In the genomic region with DNA sequence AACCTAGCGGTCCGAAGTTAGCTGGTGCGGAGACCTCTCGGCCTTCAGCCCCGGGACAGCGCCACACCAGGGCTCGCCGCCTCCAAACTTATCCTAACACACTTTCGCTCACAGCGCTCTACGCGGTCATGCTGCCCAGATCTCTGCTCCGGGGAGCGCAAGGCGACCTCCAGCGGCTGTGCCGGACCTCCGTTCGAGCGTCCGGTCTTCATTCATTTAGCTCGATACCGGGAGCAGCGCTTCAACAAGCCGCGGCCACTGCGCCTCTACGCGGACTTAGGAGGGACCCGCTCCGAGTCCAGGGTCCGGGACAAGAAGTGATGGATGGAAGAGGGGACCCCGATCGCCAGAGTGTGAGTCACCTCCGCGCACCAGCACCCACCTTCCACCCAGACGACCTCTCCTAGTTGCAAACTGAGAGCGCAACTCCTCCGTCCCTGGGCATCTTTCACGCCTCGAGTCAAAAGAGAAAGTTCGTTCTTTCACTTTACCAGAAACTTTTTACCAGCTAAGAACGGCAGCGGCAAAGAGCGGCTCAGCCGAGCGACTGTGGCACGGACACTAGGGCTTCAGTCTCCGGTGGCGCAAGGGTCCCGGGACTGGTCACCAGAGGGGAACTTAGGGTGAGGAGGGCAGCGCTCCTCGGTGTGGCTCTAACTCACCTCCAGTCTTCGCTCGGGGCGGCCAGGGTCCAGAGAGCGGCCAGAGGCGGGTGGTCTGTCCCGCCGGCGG, we compare ENCODE assay signal across 8 mouse cellular contexts. TPM values are rescaled to one million over a fixed set of nuclear protein-coding genes. Genes with fewer than 3 reads are reported as not detected.
DNase-seq lines count a peak whose midpoint lies in the region; ATAC-seq and TF ChIP-seq lines count a peak whose summit lies in the region.
"Had no signal": no experiment of that assay in that cellular context is flagged by ENCODE, and none has a peak within 500 bp of the region (broad histone marks: within the 10 kb centered on the region; RNA-seq: fewer than 3 reads in every experiment).

No protein-coding gene starts in this region.

- H3K9ac ChIP-seq in liver, adult 2 months (ENCODE audit: low read depth, low read length) = peak overlapping the region; percentile 87
- H3K9ac ChIP-seq in midbrain, embryonic 16.5 days (ENCODE audit: low read depth, low read length) = peak overlapping the region; percentile 63
- H3K9ac ChIP-seq in stomach, postnatal 0 days (ENCODE audit: low read length) = peak overlapping the region; percentile 71

- peak; percentile 77 for TF ChIP-seq CTCF in liver, adult 2 months (IDR thresholded peaks at IDR 0.05; ENCODE audit: low read depth, low read length)
- peak; percentile 75 for TF ChIP-seq CTCF in stomach, postnatal 0 days (IDR thresholded peaks at IDR 0.05; ENCODE audit: low read depth)

- H3K4me2 ChIP-seq in midbrain, embryonic 16.5 days (ENCODE audit: low read length) = peak overlapping the region; percentile 98
- peak overlapping the region; percentile 91 for H3K4me2 ChIP-seq in stomach, postnatal 0 days (replicated peaks; ENCODE audit: low read depth)

- peak overlapping the region; percentile 65 for H3K4me3 ChIP-seq in liver, adult 2 months (ENCODE audit: insufficient read depth, low read depth, low read length)
- peak overlapping the region; percentile 59 for H3K4me3 ChIP-seq in midbrain, embryonic 16.5 days (ENCODE audit: low read depth, low read length)
- H3K4me3 ChIP-seq in stomach, postnatal 0 days (ENCODE audit: low read depth, low read length) = peak overlapping the region; percentile 53

- TF ChIP-seq POLR2A in liver, adult 2 months (IDR thresholded peaks at IDR 0.05; ENCODE audit: extremely low read depth, insufficient read depth, low read length) = no peak

- 0 out of 2 replicates have a peak, but pooled peaks cover 2% of the 10 kb centered on the region for H3K27me3 ChIP-seq in liver, adult 2 months (ENCODE audit: control insufficient read depth, insufficient read depth, low read length)
- H3K27me3 ChIP-seq in midbrain, embryonic 16.5 days (ENCODE audit: control insufficient read depth, insufficient read depth, low read depth, low read length) = peaks cover 49% of the 10 kb centered on the region
- 0 out of 2 replicates have a peak, but pooled peaks cover 3% of the 10 kb centered on the region for H3K27me3 ChIP-seq in stomach, postnatal 0 days (ENCODE audit: control insufficient read depth, insufficient read depth, low read length)

- H3K36me3 ChIP-seq in liver, adult 2 months (ENCODE audit: control insufficient read depth, insufficient read depth, low read length) = no peaks in the 10 kb centered on the region
- no peaks in the 10 kb centered on the region for H3K36me3 ChIP-seq in midbrain, embryonic 16.5 days (ENCODE audit: control insufficient read depth, insufficient read depth, low read length)
- H3K36me3 ChIP-seq in stomach, postnatal 0 days (ENCODE audit: control insufficient read depth, insufficient read depth, low read length) = no peaks in the 10 kb centered on the region

- TF ChIP-seq EP300 in stomach, postnatal 0 days (optimal IDR thresholded peaks at IDR 0.05) = no peak

- peak; percentile 82 to 91 for DNase-seq in adrenal gland, adult (ENCODE audit: inconsistent age in 2 of 2, low spot score in 1 of 2)
- DNase-seq in cerebellum, postnatal 14 days = peak; percentile 44 to 58
- DNase-seq in gastrocnemius, postnatal 25 days = peak; percentile 66
- peak; percentile 68 for DNase-seq in induced T-regulatory cell, adult 2 months (ENCODE audit: low read depth)
- peak; percentile 77 for DNase-seq in liver, adult 2 months (ENCODE audit: extremely low read depth, low read depth, low spot score)
- DNase-seq in stomach, postnatal 0 days (ENCODE audit: low spot score) = peak; percentile 80

- H3K27ac ChIP-seq in liver, adult 2 months (replicated peaks; ENCODE audit: insufficient read depth, low read depth, low read length) = peak overlapping the region; percentile 68
- no peak overlapping the region for H3K27ac ChIP-seq in midbrain, embryonic 16.5 days (ENCODE audit: low read length)
- peak overlapping the region; percentile 80 for H3K27ac ChIP-seq in stomach, postnatal 0 days (replicated peaks)

- peak; percentile 30; the same call in 1 of the 2 replicates for ATAC-seq in midbrain, embryonic 16.5 days
- 0 out of 2 replicates have a peak, but pooled peaks have one; percentile 11 for ATAC-seq in stomach, postnatal 0 days (ENCODE audit: low FRiP score, low TSS enrichment)

- under 1% methylated on average over 61 of the region's 61 CpGs for WGBS in liver, adult 2 months
- WGBS in midbrain, embryonic 16.5 days = under 1% methylated on average over 58 of the region's 61 CpGs
- WGBS in stomach, postnatal 0 days = 0% methylated on average over 60 of the region's 61 CpGs

- H3K9me3 ChIP-seq in midbrain, embryonic 16.5 days (replicated peaks; ENCODE audit: control insufficient read depth, low read length, poor library complexity, severe bottlenecking) = no peaks in the 10 kb centered on the region
- no peaks in the 10 kb centered on the region for H3K9me3 ChIP-seq in stomach, postnatal 0 days (ENCODE audit: control insufficient read depth, low read length)

- no peaks in the 10 kb centered on the region for H3K79me2 ChIP-seq in liver, adult 2 months (ENCODE audit: control insufficient read depth, insufficient read depth, low read length)

- H3K4me1 ChIP-seq in liver, adult 2 months (ENCODE audit: control insufficient read depth, insufficient read depth, low read length) = peaks cover 17% of the 10 kb centered on the region
- H3K4me1 ChIP-seq in midbrain, embryonic 16.5 days (ENCODE audit: control insufficient read depth, insufficient read depth, low read length) = peaks cover 35% of the 10 kb centered on the region
- no peaks in the 10 kb centered on the region for H3K4me1 ChIP-seq in stomach, postnatal 0 days (replicated peaks; ENCODE audit: control insufficient read depth, insufficient read depth)

RNA-seq across cellular contexts. Expression of a gene that starts 18.0 kb away (rescaled TPM):
- not detected for total RNA-seq in gastrocnemius, postnatal 25 days (2021)
- not detected in 2 replicates for total RNA-seq in liver, adult 2 months (2014; rRNA removed)
- not detected in 2 replicates for polyA plus RNA-seq in liver, adult 2 months (2012; rRNA removed)
- polyA plus RNA-seq in midbrain, embryonic 16.5 days (2015; fragmentation: Nextera tagmentation; extraction: Ambion mirVana) = not detected in 2 replicates
- polyA plus RNA-seq in stomach, postnatal 0 days (2015; fragmentation: Nextera tagmentation; extraction: Ambion mirVana) = 0.04 TPM in 1 of 2 replicates, not detected in the other
- total RNA-seq: left cerebral cortex, postnatal 36 days had no signal

RNA-seq across cellular contexts. Expression of a gene that starts 35.2 kb away (rescaled TPM):
- total RNA-seq in gastrocnemius, postnatal 25 days (2021) = 10 to 100 TPM in 1 of 2 experiments, 1 to 10 TPM in 1; 7.0 to 12.6 TPM
- 0.55 and 1.1 TPM in 2 replicates for total RNA-seq in liver, adult 2 months (2014; rRNA removed)
- polyA plus RNA-seq in liver, adult 2 months (2012; rRNA removed) = 0.55 and 0.81 TPM in 2 replicates
- 1.2 and 1.6 TPM in 2 replicates for polyA plus RNA-seq in midbrain, embryonic 16.5 days (2015; fragmentation: Nextera tagmentation; extraction: Ambion mirVana)
- polyA plus RNA-seq in stomach, postnatal 0 days (2015; fragmentation: Nextera tagmentation; extraction: Ambion mirVana) = 6.5 and 11.1 TPM in 2 replicates
